Mouse (Mus musculus): ENCODE results near the gene Gm7980. TPM values are rescaled to one million over a fixed set of nuclear protein-coding genes. Genes with fewer than 3 reads are reported as not detected.

Gene Gm7980
- total RNA-seq (2023) = not detected

DNA sequence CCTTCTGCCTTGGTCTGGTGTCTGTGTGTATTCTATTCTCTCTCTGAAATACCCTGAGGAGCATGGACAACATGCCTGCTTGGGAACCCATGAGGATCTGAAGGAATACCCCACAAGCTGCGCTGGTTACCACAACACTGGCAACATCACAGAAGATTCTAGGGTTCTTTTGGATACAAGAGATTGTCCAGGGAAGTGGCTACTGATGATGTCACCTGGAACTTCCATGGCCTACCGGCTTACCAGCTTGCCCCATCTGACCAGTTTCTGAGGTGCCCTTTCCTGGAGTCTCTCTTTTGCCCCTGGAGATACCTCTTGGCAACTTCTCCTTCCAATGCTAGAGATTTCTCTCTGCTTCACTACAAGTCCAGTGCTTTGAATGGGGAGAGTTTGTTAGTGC, at the start of gene Gm7980:
TSS of gene Gm7980 (minus strand) at position 101 of the 400 bp plus-strand sequence.

GRCm38 (mm10) chr14:41943695-41944094, 36.6 kb upstream of the Gm7980 start, which contains the start of gene 1700024B05Rik:
1700024B05Rik (plus strand) TSS chr14:41943995.

GRCm38 (mm10) chr14:41924649-41925048, 17.6 kb upstream of the Gm7980 start, which contains the start of gene 1700049E17Rik1:
1700049E17Rik1 (plus strand) TSS chr14:41924949.

Other genes with a start within 250 kb of the Gm7980 start
- not detected for gene Gm8068, start 205.4 kb downstream of the Gm7980 start, total RNA-seq (2023)
- gene Gm7929, start 156.7 kb downstream of the Gm7980 start, total RNA-seq (2023) = not detected
- not detected for gene Gm47189, start 134.8 kb downstream of the Gm7980 start, total RNA-seq (2023)
- gene 1700049E17Rik1, start 17.7 kb upstream of the Gm7980 start, total RNA-seq (2023) = not detected
- not detected for gene 1700024B05Rik, start 36.7 kb upstream of the Gm7980 start, total RNA-seq (2023)
- gene Gm6401, start 60.6 kb upstream of the Gm7980 start, total RNA-seq (2023) = not detected
- gene Gm3543, start 76.0 kb upstream of the Gm7980 start, total RNA-seq (2023) = not detected
- gene Gm7951, start 210.1 kb upstream of the Gm7980 start, total RNA-seq (2023) = not detected

Data from B cell, adult 67 days (primary cell).